Mouse (Mus musculus): ENCODE results near the gene Gm6356. TPM values are rescaled to one million over a fixed set of nuclear protein-coding genes. Genes with fewer than 3 reads are reported as not detected.
"Not testable (repeated sequence)": the region's sequence is repeated elsewhere in the genome, so short reads cannot be mapped to it uniquely, and the experiment has no call there.

Gene Gm6356
- total RNA-seq (2015; ENCODE audit: low replicate concordance) (not detected in 2 replicates), total RNA-seq (2017; ENCODE audit: low replicate concordance) (not detected in 2 replicates)

DNA sequence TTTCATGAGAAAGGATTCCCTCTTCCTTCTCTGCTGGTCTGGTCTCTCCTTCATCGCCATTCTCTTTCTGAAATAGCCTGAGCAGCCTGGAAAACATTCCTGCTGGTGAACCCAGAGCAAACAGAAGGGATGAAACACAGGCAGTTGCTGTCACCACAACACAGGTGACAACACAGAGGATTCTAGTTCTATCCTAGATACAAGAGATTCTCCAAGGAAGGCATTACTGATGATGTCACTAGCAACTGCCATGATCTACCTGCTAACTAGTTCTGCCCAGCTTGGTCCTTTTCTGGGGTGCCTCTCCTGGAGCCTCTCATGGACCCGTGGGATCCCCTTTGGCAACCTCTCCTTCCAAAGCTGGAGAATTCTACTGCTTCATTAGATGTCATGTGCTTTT, at the start of gene Gm6356:
TSS of gene Gm6356 (minus strand) at position 101 of the 400 bp plus-strand sequence.
- not testable (repeated sequence) for ATAC-seq (replicated peaks; ENCODE audit: low FRiP score, poor library complexity, severe bottlenecking)

Other genes with a start within 250 kb of the Gm6356 start
- not detected in 2 replicates for gene Gm3636, start 231.5 kb downstream of the Gm6356 start, total RNA-seq (2015; ENCODE audit: low replicate concordance)
- not detected in 2 replicates for gene Gm3636, start 231.5 kb downstream of the Gm6356 start, total RNA-seq (2017; ENCODE audit: low replicate concordance)
- gene Gm8362, start 199.4 kb downstream of the Gm6356 start, total RNA-seq (2015; ENCODE audit: low replicate concordance), result not detected in 2 replicates
- gene Gm8362, start 199.4 kb downstream of the Gm6356 start, total RNA-seq (2017; ENCODE audit: low replicate concordance), result not detected in 2 replicates
- gene Gm3642, start 133.5 kb downstream of the Gm6356 start, total RNA-seq (2015; ENCODE audit: low replicate concordance), result not detected in 2 replicates
- gene Gm3642, start 133.5 kb downstream of the Gm6356 start, total RNA-seq (2017; ENCODE audit: low replicate concordance), result not detected in 2 replicates
- gene Gm3667, start 83.9 kb downstream of the Gm6356 start, total RNA-seq (2015; ENCODE audit: low replicate concordance), result not detected in 2 replicates
- gene Gm3667, start 83.9 kb downstream of the Gm6356 start, total RNA-seq (2017; ENCODE audit: low replicate concordance), result not detected in 2 replicates
- not detected in 2 replicates for gene Gm10406, start 53.6 kb upstream of the Gm6356 start, total RNA-seq (2015; ENCODE audit: low replicate concordance)
- not detected in 2 replicates for gene Gm10406, start 53.6 kb upstream of the Gm6356 start, total RNA-seq (2017; ENCODE audit: low replicate concordance)
- not detected in 2 replicates for gene Gm3685, start 71.2 kb upstream of the Gm6356 start, total RNA-seq (2015; ENCODE audit: low replicate concordance)
- gene Gm3685, start 71.2 kb upstream of the Gm6356 start, total RNA-seq (2017; ENCODE audit: low replicate concordance), result not detected in 2 replicates
- gene Gm3696, start 126.8 kb upstream of the Gm6356 start, total RNA-seq (2015; ENCODE audit: low replicate concordance), result not detected in 2 replicates
- not detected in 2 replicates for gene Gm3696, start 126.8 kb upstream of the Gm6356 start, total RNA-seq (2017; ENCODE audit: low replicate concordance)
- gene Gm6676, start 151.6 kb upstream of the Gm6356 start, total RNA-seq (2015; ENCODE audit: low replicate concordance), result not detected in 2 replicates
- not detected in 2 replicates for gene Gm6676, start 151.6 kb upstream of the Gm6356 start, total RNA-seq (2017; ENCODE audit: low replicate concordance)
- gene Gm3512, start 200.7 kb upstream of the Gm6356 start, total RNA-seq (2015; ENCODE audit: low replicate concordance), result not detected in 2 replicates
- gene Gm3512, start 200.7 kb upstream of the Gm6356 start, total RNA-seq (2017; ENCODE audit: low replicate concordance), result not detected in 2 replicates
- gene Gm16434, start 220.7 kb upstream of the Gm6356 start, total RNA-seq (2015; ENCODE audit: low replicate concordance), result not detected in 2 replicates
- not detected in 2 replicates for gene Gm16434, start 220.7 kb upstream of the Gm6356 start, total RNA-seq (2017; ENCODE audit: low replicate concordance)

Measured in erythroblast, adult 5-6 weeks (primary cell).